Mouse (Mus musculus) CH12.LX (cell line): ENCODE measurements at regions not wholly inside any gene's neighbourhood (a gene's known extent, or its start where the extent isn't known, plus 50 kb on each side); places are given as distances from the start of the nearest gene placed in this dataset.

Experiments used
- DNase-seq: peaks from one replicate; pipeline ENCODE4 v3.0.0-alpha.2; 2013; ENCODE audit errors: extremely low read depth
- H3K27ac ChIP-seq: 2 replicates; pipeline ENCODE4 v1.5.1; 2012; ENCODE audit warnings: low read depth, mild to moderate bottlenecking, control low read depth, moderate library complexity; ENCODE audit not compliant: insufficient read depth
- H3K27me3 ChIP-seq: replicated peaks from 2 replicates; pipeline ENCODE3; 2012; ENCODE audit warnings: inconsistent platforms
- H3K36me3 ChIP-seq, 2 experiments: replicated peaks in 1 of 2; 2 replicates each; pipeline versions ENCODE3 to v1.6.1; 2012; ENCODE audit warnings: inconsistent platforms in 1 of 2, low read length in 1 of 2, mild to moderate bottlenecking in 1 of 2, mixed read lengths in 1 of 2, moderate library complexity in 1 of 2; ENCODE audit not compliant: control insufficient read depth in 1 of 2, insufficient read depth in 1 of 2
- H3K4me1 ChIP-seq, 2 experiments: 2 replicates each; pipeline ENCODE4 v1.6.1; 2012; ENCODE audit warnings: inconsistent platforms in 1 of 2, moderate library complexity in 1 of 2; ENCODE audit not compliant: insufficient read depth in 2 of 2, control insufficient read depth in 1 of 2
- H3K4me2 ChIP-seq: 2 replicates; pipeline ENCODE4 v1.6.1; 2012; ENCODE audit warnings: low read depth, mild to moderate bottlenecking, control low read depth; ENCODE audit not compliant: poor library complexity, insufficient read depth, severe bottlenecking
- H3K4me3 ChIP-seq, 3 experiments: fragments of 150-350 bp in 1 of 3; sonication (generic) in 1 of 3; replicated peaks in 1 of 3; 2 replicates each; pipeline versions ENCODE3 to v1.5.1; 2011 to 2012; ENCODE audit warnings: low read depth in 2 of 3, low read length in 2 of 3, mild to moderate bottlenecking in 2 of 3, moderate library complexity in 2 of 3, control low read depth in 1 of 3, improper control_type of control experiment in 1 of 3, inconsistent platforms in 1 of 3, mixed read lengths in 1 of 3; ENCODE audit not compliant: poor library complexity in 1 of 3
- H3K79me2 ChIP-seq: replicated peaks from 2 replicates; pipeline ENCODE4 v1.6.1; 2012; ENCODE audit warnings: mild to moderate bottlenecking, moderate library complexity; ENCODE audit not compliant: control insufficient read depth, poor library complexity, insufficient read depth, severe bottlenecking; ENCODE audit errors: extremely low read depth
- H3K9ac ChIP-seq: 2 replicates; pipeline ENCODE4 v1.6.1; 2012; ENCODE audit warnings: low read depth, mild to moderate bottlenecking, control low read depth, moderate library complexity; ENCODE audit not compliant: insufficient read depth
- H3K9me3 ChIP-seq: replicated peaks from 2 replicates; pipeline ENCODE3; 2012; ENCODE audit warnings: low read length, inconsistent platforms, mixed read lengths
- BHLHE40 ChIP-seq: IDR thresholded peaks from 2 replicates; pipeline ENCODE4 v1.6.1; 2011; ENCODE audit warnings: mild to moderate bottlenecking, low read depth, low read length, improper control_type of control experiment
- CHD1 ChIP-seq: IDR thresholded peaks from 2 replicates; pipeline ENCODE4 v1.6.1; 2012; ENCODE audit warnings: low read depth, low read length, improper control_type of control experiment, inconsistent platforms
- CHD2 ChIP-seq: IDR thresholded peaks from 2 replicates; pipeline ENCODE4 v1.6.1; 2011; ENCODE audit warnings: low read length, improper control_type of control experiment
- CTCF ChIP-seq, 2 experiments: IDR thresholded peaks in 1 of 2; conservative IDR thresholded peaks in 1 of 2; 2 replicates each; pipeline ENCODE4 v1.5.1; 2011 to 2012; ENCODE audit warnings: low read depth in 2 of 2, low read length in 2 of 2, improper control_type of control experiment in 1 of 2, inconsistent platforms in 1 of 2, mild to moderate bottlenecking in 1 of 2, moderate library complexity in 1 of 2
- ELF1 ChIP-seq: IDR thresholded peaks from 2 replicates; pipeline ENCODE4 v1.6.1; 2014; ENCODE audit warnings: low read depth, mild to moderate bottlenecking, inconsistent platforms, low read length, improper control_type of control experiment
- EP300 ChIP-seq: IDR thresholded peaks from 2 replicates; pipeline ENCODE4 v1.6.1; 2011; ENCODE audit warnings: low read length, improper control_type of control experiment
- ETS1 ChIP-seq: conservative IDR thresholded peaks from 2 replicates; pipeline ENCODE4 v1.6.1; 2012; ENCODE audit warnings: low read depth, mild to moderate bottlenecking, inconsistent platforms, low read length, improper control_type of control experiment, moderate library complexity
- GABPA ChIP-seq: IDR thresholded peaks from 2 replicates; pipeline ENCODE4 v1.6.1; 2012; ENCODE audit warnings: low read depth, low read length, improper control_type of control experiment, inconsistent platforms; ENCODE audit not compliant: insufficient replicate concordance
- IRF4 ChIP-seq: IDR thresholded peaks from 2 replicates; pipeline ENCODE4 v1.6.1; 2014; ENCODE audit warnings: low read depth, mild to moderate bottlenecking, inconsistent platforms, low read length, improper control_type of control experiment
- JUND ChIP-seq: conservative IDR thresholded peaks from 2 replicates; pipeline ENCODE4 v1.6.1; 2011; ENCODE audit warnings: low read depth, low read length, improper control_type of control experiment
- MAFK ChIP-seq: IDR thresholded peaks from 2 replicates; pipeline ENCODE4 v1.6.1; 2011; ENCODE audit warnings: low read length, improper control_type of control experiment; ENCODE audit not compliant: insufficient replicate concordance
- MEF2A ChIP-seq: IDR thresholded peaks from 2 replicates; pipeline ENCODE4 v1.6.1; 2014; ENCODE audit warnings: low read depth, mild to moderate bottlenecking, inconsistent platforms, low read length, improper control_type of control experiment, borderline replicate concordance
- PAX5 ChIP-seq: IDR thresholded peaks from 2 replicates; pipeline ENCODE4 v1.6.1; 2012; ENCODE audit warnings: low read length, inconsistent platforms, mixed read lengths
- RAD21 ChIP-seq: IDR thresholded peaks from 2 replicates; pipeline ENCODE4 v1.6.1; 2011; ENCODE audit warnings: low read depth, mild to moderate bottlenecking, low read length, improper control_type of control experiment, moderate library complexity
- RCOR1 ChIP-seq: conservative IDR thresholded peaks from 2 replicates; pipeline ENCODE4 v1.6.1; 2012; ENCODE audit warnings: low read depth, mild to moderate bottlenecking, inconsistent platforms, low read length, improper control_type of control experiment
- SMC3 ChIP-seq: IDR thresholded peaks from 2 replicates; pipeline ENCODE4 v1.6.1; 2011; ENCODE audit warnings: low read depth, low read length, improper control_type of control experiment
- TBP ChIP-seq: conservative IDR thresholded peaks from 2 replicates; pipeline ENCODE4 v1.6.1; 2011; ENCODE audit warnings: low read depth, low read length, improper control_type of control experiment
- ZMIZ1 ChIP-seq: IDR thresholded peaks from 2 replicates; pipeline ENCODE4 v1.6.1; 2012; ENCODE audit warnings: low read depth, mild to moderate bottlenecking, inconsistent platforms, low read length, improper control_type of control experiment
- ZNF384 ChIP-seq: IDR thresholded peaks from 2 replicates; pipeline ENCODE4 v1.6.1; 2012; ENCODE audit warnings: low read depth, low read length, improper control_type of control experiment, inconsistent platforms
- dilution Hi-C: fragments of 300-500 bp; cut with MboI; formaldehyde crosslinking; loops from 2 replicates; pipeline ENCODE4 v1.14.3; 2020; ENCODE audit warnings: low sequenced_read_pairs; ENCODE audit not compliant: extremely low pct_unique_long_range_greater_than_20kb, extremely low pct_ligation_motif_present
- in situ Hi-C: fragments of 300-500 bp; cut with MboI; formaldehyde crosslinking; loops from 3 replicates; pipeline ENCODE4 v1.14.3; 2019; ENCODE audit warnings: low sequenced_read_pairs, low pct_ligation_motif_present, low pct_unique_long_range_greater_than_20kb, mixed read lengths

DNA sequence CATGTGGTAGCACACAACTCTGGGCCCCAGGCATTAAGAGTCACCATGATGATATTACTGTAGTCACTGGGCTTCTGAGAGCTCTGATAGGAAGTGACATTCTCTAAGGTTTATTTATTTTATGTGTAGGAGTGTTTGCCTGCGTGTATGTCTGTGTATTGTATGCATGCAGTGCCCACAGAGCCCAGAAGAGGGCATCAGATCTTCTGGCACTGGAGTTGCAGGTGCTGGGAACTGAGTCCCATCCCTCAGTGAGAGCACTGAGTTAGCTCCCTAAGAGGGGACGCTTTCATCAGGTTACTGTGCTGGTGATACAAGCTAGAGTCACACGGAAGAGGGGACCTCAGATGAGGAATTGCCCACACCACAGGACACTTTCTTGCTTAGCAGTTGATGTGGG is 119.4 kb upstream of the Ccnd2 start:
- Histone ChIP-seq H3K36me3 (no peaks in the 10 kb centered on the region), H3K79me2 (no peaks in the 10 kb centered on the region), H3K4me2 (no peak overlapping the region), H3K27me3 (no peaks in the 10 kb centered on the region), H3K27ac (no peak overlapping the region), H3K4me1 (peaks cover 16 to 54% of the 10 kb centered on the region in 2 experiments), H3K9ac (no peak overlapping the region), H3K4me3 (no peak overlapping the region), H3K9me3 (peaks cover 12% of the 10 kb centered on the region)
- DNase-seq: no peak
- TF ChIP-seq JUND (no peak), ZNF384 (no peak), SMC3 (peak; percentile 10; the same call in 1 of the 2 replicates), ETS1 (no peak), TBP (no peak), ELF1 (no peak), CTCF (conservative IDR thresholded peaks at IDR 0.05 in 1 of 2, IDR thresholded peaks at IDR 0.05 in 1 of 2; ENCODE audit: low read depth in 2 of 2, low read length in 2 of 2) (peak in 1 of 2 experiments; percentile 29; a peak in 1 of 4 replicates), EP300 (no peak), IRF4 (no peak), CHD2 (no peak), CHD1 (no peak)
- dilution Hi-C loops (no loop called here), in situ Hi-C loops (no loop called here)

DNA sequence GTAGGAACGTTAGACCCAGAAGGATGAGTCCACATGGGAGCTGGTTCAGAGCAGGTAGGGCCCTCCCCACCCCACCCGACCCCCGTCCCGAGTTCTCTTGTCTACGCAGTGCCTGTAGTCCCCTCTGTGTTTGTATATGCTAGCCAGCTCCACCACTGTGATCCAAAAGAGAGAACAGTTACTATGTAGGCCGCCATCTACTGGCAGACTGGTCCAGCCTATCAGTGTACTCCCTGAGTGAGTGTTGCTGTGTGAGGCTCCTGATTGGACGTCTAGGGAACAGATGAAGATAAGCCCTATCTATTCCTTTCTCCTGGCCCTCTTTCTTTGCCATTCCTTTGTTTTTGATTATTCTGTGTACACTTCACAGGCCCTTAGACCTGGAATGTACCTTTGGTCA is 120.6 kb upstream of the Ccnd2 start:
- in situ Hi-C loops (no loop called here), dilution Hi-C loops (no loop called here)
- Histone ChIP-seq H3K4me1 (peaks cover 12 to 42% of the 10 kb centered on the region in 2 experiments), H3K79me2 (no peaks in the 10 kb centered on the region), H3K27me3 (no peaks in the 10 kb centered on the region), H3K27ac (no peak overlapping the region), H3K4me3 (no peak overlapping the region), H3K36me3 (no peaks in the 10 kb centered on the region), H3K9ac (no peak overlapping the region), H3K4me2 (no peak overlapping the region), H3K9me3 (peaks cover 12% of the 10 kb centered on the region)
- DNase-seq: no peak
- TF ChIP-seq GABPA (no peak), SMC3 (peak; percentile 58), MAFK (no peak), ETS1 (no peak), RCOR1 (no peak), CTCF (conservative IDR thresholded peaks at IDR 0.05 in 1 of 2, IDR thresholded peaks at IDR 0.05 in 1 of 2; ENCODE audit: low read depth in 2 of 2, low read length in 2 of 2) (peak; percentile 12 to 66; a peak in 2 of 4 replicates), RAD21 (peak; percentile 45), MEF2A (no peak), ZMIZ1 (no peak), EP300 (no peak), CHD1 (no peak), PAX5 (no peak), BHLHE40 (no peak)
